Mouse (Mus musculus) neural tube, embryonic 12.5 days (tissue): Measurements from ENCODE around the gene Nacad. TPM values are rescaled to one million over a fixed set of nuclear protein-coding genes. Genes with fewer than 3 reads are reported as not detected.
A peak's percentile ranks its signal among the peaks of the same experiment; 100 is the strongest.

Experiments used
- ATAC-seq: fragments of 200-750 bp; cut with Nextera tagmentation; 2 replicates; pipeline ENCODE4 v1.8.0; 2017; ENCODE audit warnings: low read depth, mild to moderate bottlenecking, moderate TSS enrichment, moderate library complexity; ENCODE audit not compliant: low FRiP score
- H3K27ac ChIP-seq: fragments of 300-500 bp; sonication (generic); 2 replicates; pipeline ENCODE4 v1.5.1; 2016
- H3K27me3 ChIP-seq: fragments of 300-500 bp; sonication (generic); replicated peaks from 2 replicates; pipeline ENCODE4 v1.6.1; 2016; ENCODE audit warnings: mild to moderate bottlenecking
- H3K36me3 ChIP-seq: fragments of 300-500 bp; sonication (generic); 2 replicates; pipeline ENCODE4 v1.6.1; 2016; ENCODE audit warnings: mild to moderate bottlenecking
- H3K4me1 ChIP-seq: fragments of 300-500 bp; sonication (generic); 2 replicates; pipeline ENCODE4 v1.6.1; 2016
- H3K4me2 ChIP-seq: fragments of 300-500 bp; sonication (generic); replicated peaks from 2 replicates; pipeline ENCODE4 v1.6.1; 2016; ENCODE audit warnings: mild to moderate bottlenecking
- H3K4me3 ChIP-seq: fragments of 300-500 bp; sonication (generic); 2 replicates; pipeline ENCODE4 v1.5.1; 2016
- H3K9ac ChIP-seq: fragments of 300-500 bp; sonication (generic); 2 replicates; pipeline ENCODE4 v1.6.1; 2016; ENCODE audit warnings: mild to moderate bottlenecking
- H3K9me3 ChIP-seq: fragments of 300-500 bp; sonication (generic); 2 replicates; pipeline ENCODE4 v1.6.1; 2016; ENCODE audit warnings: mild to moderate bottlenecking
- WGBS: fragments of 180-500 bp; shearing (Covaris S2); methylation state at CpG from one replicate; pipeline ENCODE4 v1.1.7; 2016; 5-methylcytosine and 5-hydroxymethylcytosine counted together
- polyA plus RNA-seq: library from polyadenylated mRNA; unstranded; fragments of >200 nt; fragmentation: Nextera tagmentation; extraction: Ambion mirVana; gene quantifications from 2 replicates; pipeline ENCODE4 v1.2.1, GENCODE M21; 2016

Gene Nacad
- polyA plus RNA-seq, 1 experiment from 2014 or later = 111 TPM

DNA sequence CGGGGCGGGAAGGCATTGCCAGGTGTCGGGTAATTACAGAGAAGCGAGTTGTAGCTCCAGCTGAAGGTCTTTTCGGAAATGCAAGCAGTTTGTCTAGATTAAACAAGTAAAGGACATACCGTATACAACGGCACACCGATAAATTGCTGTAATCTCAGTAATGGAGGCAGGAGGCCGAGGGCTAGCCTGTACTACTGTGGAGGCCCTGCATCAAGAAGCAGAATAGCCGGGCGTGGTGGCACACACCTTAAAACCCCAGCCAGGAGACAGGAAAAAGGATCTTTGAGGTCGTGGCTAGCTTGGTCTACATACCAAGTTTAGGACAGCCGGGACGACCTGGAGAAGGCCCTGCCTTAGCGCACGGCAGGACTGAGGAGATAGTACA, 20.5 kb upstream of the Nacad start:
- Histone ChIP-seq H3K36me3 (peaks cover 24% of the 10 kb centered on the region), H3K4me3 (peak overlapping the region; percentile 71), H3K4me2 (peak overlapping the region; percentile 82), H3K27me3 (no peaks in the 10 kb centered on the region), H3K27ac (peak overlapping the region; percentile 17; the same call in 1 of the 2 replicates), H3K9me3 (no peaks in the 10 kb centered on the region), H3K9ac (peak overlapping the region; percentile 65), H3K4me1 (peaks cover 27% of the 10 kb centered on the region)
- ATAC-seq = peak; percentile 46
- 17% methylated on average over 16 of the region's 16 CpGs for WGBS

DNA sequence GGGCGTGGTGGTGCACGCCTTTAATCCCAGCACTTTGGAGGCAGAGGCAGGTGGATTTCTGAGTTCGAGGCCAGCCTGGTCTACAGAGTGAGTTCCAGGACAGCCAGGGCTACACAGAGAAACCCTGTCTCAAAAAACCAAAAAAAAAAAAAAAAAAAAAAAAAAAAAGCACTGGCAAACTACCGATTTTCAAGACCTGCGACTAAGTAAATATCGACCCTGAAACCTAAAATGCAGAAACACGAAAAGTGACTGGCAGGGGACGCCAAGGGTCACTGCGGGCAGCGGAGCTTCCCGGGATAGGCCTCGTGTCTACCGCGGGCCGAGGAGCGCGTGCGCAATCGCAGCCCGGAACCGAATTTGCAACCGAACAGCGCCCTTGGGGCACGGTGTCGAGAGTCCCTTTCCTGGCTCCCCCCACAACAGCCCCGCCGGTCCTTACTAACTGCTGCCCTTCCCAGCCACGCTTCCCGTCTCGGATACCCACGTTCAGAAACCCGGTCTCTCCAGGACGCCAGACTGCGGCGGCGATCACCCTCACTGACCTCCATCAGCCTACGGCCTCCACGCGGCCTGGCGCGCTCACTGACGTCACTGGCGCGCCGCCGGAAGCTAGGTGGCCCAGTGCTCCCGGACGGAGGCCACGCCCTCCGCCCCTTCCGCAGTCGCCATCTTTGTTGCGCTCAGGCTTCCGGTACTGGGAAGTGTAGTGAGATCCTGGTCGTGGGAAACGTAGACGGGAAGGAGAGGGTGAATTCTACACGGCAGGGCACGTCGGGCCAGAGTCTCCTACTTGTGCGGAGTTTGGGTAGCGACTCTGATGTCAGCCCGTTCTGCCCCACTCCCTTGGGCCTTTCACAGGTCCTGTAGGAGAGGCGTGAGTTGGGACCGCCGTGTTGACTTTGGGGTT, 19.9 kb upstream of the Nacad start, which contains the start of gene Tbrg4:
Tbrg4 (minus strand) TSS at position 590 of the 910 bp plus-strand sequence.
- H3K27ac ChIP-seq = peak within 1 kb of the TSS; percentile 17; the same call in 1 of the 2 replicates
- H3K9ac ChIP-seq = peak within 1 kb of the TSS; percentile 65
- ATAC-seq = peak; percentile 93
- H3K4me1 ChIP-seq = peaks cover 27% of the 10 kb centered on the region
- peaks cover 31% of the 10 kb centered on the region for H3K36me3 ChIP-seq
- peak within 1 kb of the TSS; percentile 71 for H3K4me3 ChIP-seq
- H3K4me2 ChIP-seq = peak within 1 kb of the TSS; percentile 82
- WGBS = under 1% methylated on average over 66 of the region's 66 CpGs
- no peaks in the 10 kb centered on the region for H3K27me3 ChIP-seq
- H3K9me3 ChIP-seq = no peaks in the 10 kb centered on the region

DNA sequence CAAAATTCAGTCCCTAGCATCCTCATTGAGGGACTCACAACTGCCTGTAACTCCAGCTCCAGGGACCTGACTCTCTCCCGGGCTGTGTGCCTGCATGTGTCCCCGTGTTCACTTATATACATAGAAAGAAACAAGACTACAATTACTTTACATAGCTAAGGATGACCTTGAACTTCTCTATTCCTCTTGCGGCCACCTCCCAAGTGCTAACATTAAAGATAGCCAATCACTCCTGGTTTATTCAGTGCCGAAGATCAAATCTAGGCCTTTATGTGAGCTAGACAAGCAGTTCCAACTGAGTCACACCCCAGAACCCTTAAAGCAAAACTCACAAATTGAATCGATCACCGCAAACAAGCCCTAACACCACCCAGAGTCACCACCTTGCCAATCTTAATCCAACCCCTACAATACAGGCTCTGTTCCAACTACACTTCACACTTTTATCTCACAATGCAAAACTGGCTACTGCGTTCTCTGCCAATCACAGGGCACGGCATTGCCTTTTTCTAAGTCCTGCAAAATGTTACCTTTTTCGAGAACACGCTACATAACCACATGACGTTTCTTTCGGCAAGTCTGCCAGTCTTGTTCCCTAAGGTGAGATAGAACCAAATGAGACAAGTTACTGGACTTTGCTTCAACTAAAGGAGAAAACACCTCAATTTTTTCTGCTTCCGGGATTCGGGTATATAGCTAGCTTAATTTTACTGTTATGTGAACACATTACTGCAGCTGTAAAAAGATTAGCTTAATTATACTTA, 18.9 kb upstream of the Nacad start:
- Histone ChIP-seq H3K4me3 (peak overlapping the region; percentile 71), H3K4me2 (peak overlapping the region; percentile 82), H3K27ac (no peak overlapping the region), H3K9me3 (no peaks in the 10 kb centered on the region), H3K27me3 (no peaks in the 10 kb centered on the region), H3K36me3 (peaks cover 40% of the 10 kb centered on the region), H3K9ac (peak overlapping the region; percentile 65), H3K4me1 (peaks cover 27% of the 10 kb centered on the region)
- no peak for ATAC-seq
- 71% methylated on average over 14 of the region's 14 CpGs for WGBS

DNA sequence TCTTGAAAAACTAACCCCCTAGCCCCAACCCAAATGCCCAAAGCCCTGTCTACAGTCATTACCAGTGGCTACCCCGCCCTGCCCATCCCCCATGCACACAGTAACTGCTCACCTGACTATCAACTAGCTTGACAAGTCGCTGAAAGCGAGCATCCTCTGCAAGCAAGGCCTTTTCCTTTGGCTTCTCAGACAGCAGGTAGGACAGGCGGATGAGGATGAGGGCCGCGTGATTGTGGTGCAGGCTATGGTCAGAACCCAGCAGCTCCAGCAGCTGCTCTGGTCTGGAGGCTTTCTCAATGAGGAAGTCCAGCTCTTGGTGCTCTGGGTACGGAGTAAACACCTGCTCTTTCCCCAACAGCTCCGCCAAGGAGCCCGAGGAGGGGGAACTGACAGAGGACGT, 17.9 kb upstream of the Nacad start:
- Histone ChIP-seq H3K27me3 (no peaks in the 10 kb centered on the region), H3K9me3 (no peaks in the 10 kb centered on the region), H3K4me3 (no peak overlapping the region), H3K36me3 (peaks cover 51% of the 10 kb centered on the region), H3K27ac (no peak overlapping the region), H3K9ac (no peak overlapping the region), H3K4me2 (no peak overlapping the region), H3K4me1 (peaks cover 27% of the 10 kb centered on the region)
- WGBS = 94% methylated on average over 10 of the region's 10 CpGs
- no peak for ATAC-seq

DNA sequence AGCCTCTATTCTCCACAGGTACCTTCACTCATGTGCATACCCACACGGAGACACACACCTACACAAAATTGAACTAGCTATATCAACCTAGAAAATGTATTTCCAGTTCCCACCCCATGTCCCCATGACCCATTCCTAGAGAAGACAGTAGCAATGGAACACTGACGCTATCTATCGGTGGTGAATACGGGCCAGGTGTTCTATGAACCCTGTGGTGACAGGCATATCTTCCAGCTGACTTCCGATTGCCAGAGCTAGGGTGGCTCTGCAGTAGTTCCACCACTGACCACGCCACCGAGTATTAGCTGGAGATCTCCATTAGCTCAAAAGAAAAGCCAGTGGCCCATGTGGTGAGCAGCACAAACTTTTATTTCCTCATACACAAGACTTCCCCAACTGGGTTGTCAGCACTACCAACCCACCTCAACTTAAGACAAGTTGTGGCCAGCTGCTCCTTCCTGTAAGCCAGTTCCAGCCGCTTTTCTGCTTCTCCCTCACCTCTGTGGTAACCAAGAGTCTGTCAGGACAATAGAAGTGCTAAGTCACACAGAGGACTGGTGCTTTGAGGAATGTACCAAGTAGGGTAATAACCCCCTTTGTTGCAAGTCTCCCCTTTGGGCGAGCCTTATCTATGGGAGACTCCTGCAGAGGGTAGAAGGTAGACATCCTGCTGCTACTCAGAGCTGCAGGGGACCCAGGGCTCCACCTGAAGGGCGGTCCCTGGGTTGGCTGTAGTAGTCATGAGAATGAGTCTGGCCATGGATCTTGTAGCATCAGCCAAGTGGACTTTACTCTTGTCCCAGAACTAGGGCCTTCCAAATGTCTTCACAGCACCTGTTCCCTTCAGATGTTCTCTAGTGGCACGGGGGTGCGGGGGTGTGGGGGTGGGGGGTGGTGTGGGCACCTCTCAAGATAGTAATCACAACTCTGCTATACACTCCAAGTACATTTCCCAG, 9.7 kb upstream of the Nacad start:
- Histone ChIP-seq H3K36me3 (peaks cover 84% of the 10 kb centered on the region), H3K27ac (no peak overlapping the region)
- WGBS = 92% methylated on average over 12 of the region's 12 CpGs

DNA sequence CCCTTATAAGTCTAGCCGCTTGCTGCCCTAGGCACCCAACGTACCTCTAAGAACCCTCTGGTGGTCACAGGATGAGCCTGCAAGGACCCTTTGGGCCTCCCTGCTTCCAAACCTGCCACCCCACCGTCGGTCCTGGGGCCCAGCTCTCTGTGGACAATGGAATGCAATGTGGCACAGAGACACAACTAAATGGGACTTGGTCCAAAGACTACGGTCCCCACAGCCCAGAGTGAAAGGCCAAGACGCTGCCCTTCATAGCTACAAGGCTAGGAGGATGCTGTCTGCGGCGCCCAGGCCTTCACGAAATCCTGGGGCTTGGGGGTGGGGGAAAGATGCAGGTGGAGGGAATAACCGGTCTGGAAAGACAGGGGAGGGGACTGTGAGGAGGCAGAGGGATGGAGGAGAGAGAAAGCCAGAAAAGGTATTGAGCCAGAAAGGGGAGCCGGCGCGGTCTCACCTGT, 802 bp downstream of the Nacad start:
- peak overlapping the region; percentile 91 for H3K27ac ChIP-seq
- 12% methylated on average over 13 of the region's 13 CpGs for WGBS
- H3K9me3 ChIP-seq = no peaks in the 10 kb centered on the region
- peaks cover 25% of the 10 kb centered on the region for H3K36me3 ChIP-seq
- H3K9ac ChIP-seq = peak overlapping the region; percentile 83
- H3K4me2 ChIP-seq = peak overlapping the region; percentile 76
- peak overlapping the region; percentile 59 for H3K4me3 ChIP-seq
- H3K4me1 ChIP-seq = peaks cover 47% of the 10 kb centered on the region
- ATAC-seq = peak; percentile 13
- 0 out of 2 replicates have a peak, but pooled peaks cover 3% of the 10 kb centered on the region for H3K27me3 ChIP-seq

More for the DNA sequence above, 9.7 kb upstream of the Nacad start:
- no peak overlapping the region for H3K4me3 ChIP-seq
- H3K9me3 ChIP-seq = no peaks in the 10 kb centered on the region
- no peaks in the 10 kb centered on the region for H3K27me3 ChIP-seq
- ATAC-seq = no peak
- H3K4me2 ChIP-seq = no peak overlapping the region
- H3K9ac ChIP-seq = no peak overlapping the region
- H3K4me1 ChIP-seq = no peaks in the 10 kb centered on the region

DNA sequence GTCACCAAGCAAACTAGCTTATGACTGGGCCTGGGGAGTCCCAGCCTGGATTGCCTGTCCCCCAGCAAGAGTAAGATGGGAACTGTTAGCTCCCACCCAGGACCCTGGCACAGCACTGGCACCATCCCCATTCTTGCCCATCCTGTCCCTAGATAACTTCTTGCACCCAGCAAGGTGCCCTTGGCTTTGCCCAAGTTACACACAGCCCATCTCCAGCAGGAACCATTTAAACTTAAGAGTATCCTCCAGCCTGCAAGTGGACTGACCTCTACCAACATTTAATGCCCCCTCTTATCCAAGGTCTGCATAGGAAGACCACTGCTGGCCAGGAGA, 1.3 kb downstream of the Nacad start:
- 0 out of 2 replicates have a peak, but pooled peaks cover 3% of the 10 kb centered on the region for H3K27me3 ChIP-seq
- H3K4me1 ChIP-seq = peaks cover 52% of the 10 kb centered on the region
- peak overlapping the region; percentile 59 for H3K4me3 ChIP-seq
- peaks cover 28% of the 10 kb centered on the region for H3K36me3 ChIP-seq
- ATAC-seq = no peak
- H3K27ac ChIP-seq = peak overlapping the region; percentile 91
- H3K9ac ChIP-seq = peak overlapping the region; percentile 83
- H3K4me2 ChIP-seq = peak overlapping the region; percentile 76
- H3K9me3 ChIP-seq = no peaks in the 10 kb centered on the region

DNA sequence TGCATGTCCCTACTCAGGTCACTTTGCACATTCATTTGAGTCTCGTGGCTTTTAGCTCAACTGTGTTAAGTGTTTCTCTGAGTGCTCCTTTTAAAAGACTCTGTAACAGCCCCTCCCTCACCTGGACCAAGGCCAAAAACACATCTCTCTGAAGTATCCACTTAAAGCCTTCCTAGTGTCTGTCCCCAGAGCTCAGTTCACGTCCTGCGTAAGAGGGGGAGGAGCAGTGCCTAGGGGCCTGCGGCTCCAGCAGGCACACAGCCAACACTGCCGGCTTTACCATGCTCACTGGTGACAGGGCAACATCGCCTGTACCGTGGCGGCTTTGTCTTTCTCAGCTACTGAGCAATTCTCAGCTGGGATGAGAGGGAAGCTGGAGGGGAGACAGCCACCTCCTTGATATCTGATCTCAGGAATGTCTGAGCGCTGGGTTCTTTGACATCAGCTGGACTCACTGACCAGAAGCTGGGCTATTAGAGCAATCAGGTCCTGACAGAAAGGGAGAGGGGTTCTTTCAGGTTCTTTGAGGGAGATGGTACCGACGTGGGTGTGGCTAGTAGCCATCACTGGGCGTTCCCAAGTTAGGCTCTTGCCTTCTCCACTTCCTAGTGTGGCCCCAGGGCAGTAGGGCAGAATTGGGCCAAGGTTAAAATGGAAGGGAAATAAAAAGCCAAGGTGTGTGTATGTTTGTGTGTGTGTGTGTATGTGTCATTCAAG, 1.8 kb downstream of the Nacad start:
- Histone ChIP-seq H3K9me3 (no peaks in the 10 kb centered on the region), H3K4me3 (peak overlapping the region; percentile 59), H3K36me3 (peaks cover 28% of the 10 kb centered on the region), H3K4me1 (peaks cover 57% of the 10 kb centered on the region), H3K9ac (peak overlapping the region; percentile 83), H3K27ac (peak overlapping the region; percentile 91), H3K4me2 (peak overlapping the region; percentile 76), H3K27me3 (0 out of 2 replicates have a peak, but pooled peaks cover 3% of the 10 kb centered on the region)
- WGBS = 18% methylated on average over 12 of the region's 12 CpGs
- peak; percentile 31 for ATAC-seq

DNA sequence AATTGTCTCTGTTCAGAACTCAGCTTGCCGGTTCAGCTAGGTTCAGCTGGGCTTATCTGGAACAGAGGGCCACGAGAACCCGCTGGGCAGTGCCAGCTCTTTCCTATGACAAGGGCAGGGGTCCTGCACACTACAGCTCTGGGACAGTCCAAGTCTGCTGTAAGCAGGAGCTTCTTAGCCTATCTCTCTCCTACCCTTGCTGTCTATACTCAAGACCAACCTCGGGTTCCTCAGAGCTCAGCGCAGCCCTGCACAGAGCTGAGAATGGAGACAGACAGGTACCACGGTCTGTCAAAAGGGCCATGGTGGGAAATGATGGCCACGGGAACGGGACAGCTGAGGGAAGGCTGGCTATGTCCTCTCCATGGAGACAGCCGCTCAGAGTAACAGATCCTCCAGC, 2.6 kb downstream of the Nacad start:
- Histone ChIP-seq H3K4me1 (peaks cover 65% of the 10 kb centered on the region), H3K9me3 (no peaks in the 10 kb centered on the region), H3K36me3 (peaks cover 28% of the 10 kb centered on the region), H3K27ac (no peak overlapping the region), H3K4me3 (peak overlapping the region; percentile 59; the same call in 1 of the 2 replicates), H3K9ac (peak overlapping the region; percentile 83), H3K4me2 (peak overlapping the region; percentile 76), H3K27me3 (0 out of 2 replicates have a peak, but pooled peaks cover 3% of the 10 kb centered on the region)
- ATAC-seq = no peak
- 76% methylated on average over 9 of the region's 9 CpGs for WGBS

DNA sequence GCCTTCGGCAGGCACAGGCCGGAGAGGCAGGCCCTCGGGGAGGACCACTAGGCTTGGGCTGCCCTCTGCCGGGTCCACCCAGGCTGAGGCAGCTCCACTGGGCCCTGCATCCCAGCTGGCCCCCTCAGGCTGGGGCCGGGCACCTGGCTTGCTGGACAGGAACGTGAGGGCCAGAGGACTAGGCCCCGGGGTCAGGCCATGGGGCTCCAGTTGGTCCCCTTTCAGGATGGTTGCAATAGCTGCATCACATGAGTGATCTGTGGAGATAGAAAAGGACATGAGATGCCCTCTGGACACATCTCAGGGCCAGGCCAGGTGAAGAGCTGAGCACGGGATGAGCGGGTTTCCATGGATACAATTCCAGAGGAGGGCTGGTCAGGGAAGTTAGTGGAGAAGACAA, 3.2 kb downstream of the Nacad start:
- 0 out of 2 replicates have a peak, but pooled peaks cover 3% of the 10 kb centered on the region for H3K27me3 ChIP-seq
- peaks cover 71% of the 10 kb centered on the region for H3K4me1 ChIP-seq
- H3K4me2 ChIP-seq = peak overlapping the region; percentile 76
- H3K27ac ChIP-seq = no peak overlapping the region
- peak overlapping the region; percentile 40; the same call in 1 of the 2 replicates for H3K9ac ChIP-seq
- no peak overlapping the region for H3K4me3 ChIP-seq
- ATAC-seq = no peak
- H3K36me3 ChIP-seq = peaks cover 34% of the 10 kb centered on the region
- whole genome bisulfite sequencing = 86% methylated on average over 9 of the region's 9 CpGs
- H3K9me3 ChIP-seq = no peaks in the 10 kb centered on the region
